Mouse (Mus musculus): ENCODE results near the gene Tcf12.

- no peak for TF ChIP-seq CTCF (IDR thresholded peaks at IDR 0.05; ENCODE audit: insufficient read depth, low read length)
- TF ChIP-seq POLR2A (IDR thresholded peaks at IDR 0.05; ENCODE audit: borderline replicate concordance, extremely low read depth, low read depth, low read length) = no peak
Observed at GRCm38 (mm10) chr9:71826040-71826525, 285.6 kb downstream of the Tcf12 start.
